Mouse (Mus musculus) heart, embryonic 13.5 days (tissue): ENCODE measurements at regions not wholly inside any gene's neighbourhood (a gene's known extent, or its start where the extent isn't known, plus 50 kb on each side); places are given as distances from the start of the nearest gene placed in this dataset.

Source experiments
- ATAC-seq: fragments of 200-750 bp; cut with Nextera tagmentation; 2 replicates; pipeline ENCODE4 v1.8.0; 2017; ENCODE audit warnings: moderate TSS enrichment; ENCODE audit not compliant: insufficient number of reproducible peaks, low FRiP score, low TSS enrichment; ENCODE audit errors: extremely low read depth
- H3K27ac ChIP-seq: fragments of 300-500 bp; sonication (generic); replicated peaks from 2 replicates; pipeline ENCODE4 v1.5.1; 2015; ENCODE audit warnings: moderate library complexity, mild to moderate bottlenecking, inconsistent platforms
- H3K27me3 ChIP-seq: fragments of 300-500 bp; sonication (generic); replicated peaks from 2 replicates; pipeline ENCODE4 v1.6.1; 2015; ENCODE audit warnings: mild to moderate bottlenecking, inconsistent platforms
- H3K36me3 ChIP-seq: fragments of 300-500 bp; sonication (generic); 2 replicates; pipeline ENCODE4 v1.6.1; 2015; ENCODE audit warnings: mild to moderate bottlenecking, inconsistent platforms
- H3K4me1 ChIP-seq: fragments of 300-500 bp; sonication (generic); 2 replicates; pipeline ENCODE4 v1.6.1; 2015; ENCODE audit warnings: inconsistent platforms
- H3K4me2 ChIP-seq: fragments of 300-500 bp; sonication (generic); 2 replicates; pipeline ENCODE4 v1.6.1; 2015; ENCODE audit warnings: inconsistent platforms, mild to moderate bottlenecking, moderate library complexity
- H3K4me3 ChIP-seq: fragments of 300-500 bp; sonication (generic); 2 replicates; pipeline ENCODE4 v1.5.1; 2015; ENCODE audit warnings: moderate library complexity, mild to moderate bottlenecking, inconsistent platforms
- H3K9ac ChIP-seq: fragments of 300-500 bp; sonication (generic); 2 replicates; pipeline ENCODE4 v1.6.1; 2015; ENCODE audit warnings: inconsistent platforms, mild to moderate bottlenecking, moderate library complexity
- H3K9me3 ChIP-seq: fragments of 300-500 bp; sonication (generic); 2 replicates; pipeline ENCODE4 v1.6.1; 2016; ENCODE audit warnings: inconsistent platforms
- WGBS: fragments of 180-500 bp; shearing (Covaris S2); methylation state at CpG from one replicate; pipeline ENCODE4 v1.1.7; 2015; ENCODE audit warnings: mixed read lengths; 5-methylcytosine and 5-hydroxymethylcytosine counted together

DNA sequence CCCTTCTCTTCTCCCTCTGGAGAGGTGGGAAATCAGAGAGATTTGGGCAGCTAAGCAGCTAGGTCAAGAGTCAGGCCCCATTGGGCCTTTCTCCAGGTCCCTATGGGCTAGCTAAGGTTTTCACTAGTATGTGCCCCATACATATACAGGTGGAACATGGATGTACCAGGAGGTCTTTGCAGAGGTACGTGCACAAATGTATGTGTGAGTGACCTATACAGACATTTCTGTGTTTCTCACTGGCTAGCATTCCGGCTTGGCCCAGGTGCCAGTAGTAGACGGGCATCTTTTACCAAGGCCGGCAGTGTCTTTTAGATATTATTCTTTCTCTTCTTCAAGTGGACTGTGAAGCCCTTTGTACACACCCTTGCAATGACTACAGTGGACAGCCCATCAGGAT, 51.1 kb upstream of the Ppara start:
- Histone ChIP-seq H3K9me3 (no peaks in the 10 kb centered on the region), H3K4me3 (no peak overlapping the region), H3K9ac (no peak overlapping the region), H3K4me1 (peaks cover 46% of the 10 kb centered on the region), H3K27ac (no peak overlapping the region), H3K36me3 (peaks cover 27% of the 10 kb centered on the region), H3K4me2 (no peak overlapping the region), H3K27me3 (peaks cover 2% of the 10 kb centered on the region; the same call in 1 of the 2 replicates)
- ATAC-seq, result no peak
- 87% methylated on average over 4 of the region's 4 CpGs for WGBS

GRCm38 (mm10) chr15:85684164-85684708, 50.5 kb upstream of the Ppara start:
- Histone ChIP-seq H3K9me3 (no peaks in the 10 kb centered on the region), H3K27ac (no peak overlapping the region), H3K36me3 (peaks cover 30% of the 10 kb centered on the region), H3K4me2 (no peak overlapping the region), H3K4me3 (no peak overlapping the region), H3K9ac (no peak overlapping the region), H3K4me1 (peaks cover 42% of the 10 kb centered on the region), H3K27me3 (no peaks in the 10 kb centered on the region)
- WGBS, result 79% methylated on average over 14 of the region's 14 CpGs
- no peak for ATAC-seq

DNA sequence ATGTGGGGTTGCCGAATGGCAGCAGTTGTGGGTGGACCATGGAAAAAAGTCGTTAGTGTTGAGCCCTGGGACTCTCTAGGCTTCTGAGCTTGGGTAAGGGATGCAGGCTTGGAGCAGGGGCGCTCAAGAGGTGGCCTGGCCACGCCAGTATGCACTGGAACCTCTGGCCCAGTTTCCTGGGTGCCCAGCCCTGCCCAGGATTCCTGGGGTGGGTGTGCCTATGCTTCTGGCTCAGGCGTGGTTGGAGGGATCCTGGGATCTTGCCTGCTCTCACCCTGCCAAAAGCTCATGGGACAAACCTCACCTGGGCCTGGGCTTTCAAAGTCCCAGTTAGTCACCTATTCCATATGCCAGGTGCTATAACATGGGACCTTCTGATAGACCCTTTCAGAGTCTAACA, 49.9 kb upstream of the Ppara start:
- H3K9me3 ChIP-seq, result no peaks in the 10 kb centered on the region
- H3K27me3 ChIP-seq, result no peaks in the 10 kb centered on the region
- 60% methylated on average over 5 of the region's 5 CpGs for WGBS
- ATAC-seq, result no peak
- H3K4me3 ChIP-seq, result no peak overlapping the region
- H3K27ac ChIP-seq, result no peak overlapping the region
- H3K4me1 ChIP-seq, result peaks cover 35% of the 10 kb centered on the region
- no peak overlapping the region for H3K9ac ChIP-seq
- H3K36me3 ChIP-seq, result peaks cover 36% of the 10 kb centered on the region
- H3K4me2 ChIP-seq, result no peak overlapping the region
